Mouse (Mus musculus): ENCODE measurements around the gene Arid3a. TPM values are rescaled to one million over a fixed set of nuclear protein-coding genes. Genes with fewer than 3 reads are reported as not detected.

The Arid3a gene
- polyA plus RNA-seq, 1 experiment from 2014 or later: 5.5 TPM

DNA sequence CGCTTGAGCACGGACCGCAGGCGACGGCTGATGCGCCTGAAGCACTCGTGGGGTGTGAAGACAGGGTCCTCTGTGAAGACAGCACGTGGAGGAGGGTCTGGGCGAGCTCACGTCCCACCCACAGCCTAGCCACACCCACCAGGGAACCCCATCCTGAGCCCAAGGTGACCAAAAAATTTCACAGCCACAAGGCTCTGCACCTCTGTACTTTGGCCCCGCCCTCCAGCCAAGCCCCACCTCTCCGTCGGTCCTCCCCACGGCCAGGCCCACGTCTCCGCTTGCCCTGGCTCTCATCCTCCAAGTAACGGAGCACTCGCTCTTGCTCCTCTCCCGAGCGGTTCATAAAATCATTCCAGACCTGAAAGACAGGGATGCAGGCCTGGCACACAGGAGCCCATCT, 14.4 kb upstream of the Arid3a start:
- no peak for DNase-seq
- H3K36me3 ChIP-seq (replicated peaks; ENCODE audit: insufficient read depth, low read length): peaks cover 12% of the 10 kb centered on the region
- H3K27me3 ChIP-seq (ENCODE audit: insufficient read depth, low read length): peaks cover under 1% of the 10 kb centered on the region; the same call in 1 of the 2 replicates
- whole genome bisulfite sequencing (ENCODE audit: insufficient replicate concordance): 77% methylated on average over 20 of the region's 20 CpGs
- H3K9ac ChIP-seq (replicated peaks): no peak overlapping the region
- H3K4me2 ChIP-seq (ENCODE audit: low read depth, low read length): no peak overlapping the region
- no peak for TF ChIP-seq EP300 (IDR thresholded peaks at IDR 0.05; ENCODE audit: low read depth)
- H3K4me3 ChIP-seq (ENCODE audit: low read depth, low read length): no peak overlapping the region
- no peaks in the 10 kb centered on the region for H3K9me3 ChIP-seq (ENCODE audit: low read length)
- H3K27ac ChIP-seq (ENCODE audit: low read depth): no peak overlapping the region
- ATAC-seq: no peak
- peaks cover 52% of the 10 kb centered on the region for H3K4me1 ChIP-seq (ENCODE audit: insufficient read depth)

DNA sequence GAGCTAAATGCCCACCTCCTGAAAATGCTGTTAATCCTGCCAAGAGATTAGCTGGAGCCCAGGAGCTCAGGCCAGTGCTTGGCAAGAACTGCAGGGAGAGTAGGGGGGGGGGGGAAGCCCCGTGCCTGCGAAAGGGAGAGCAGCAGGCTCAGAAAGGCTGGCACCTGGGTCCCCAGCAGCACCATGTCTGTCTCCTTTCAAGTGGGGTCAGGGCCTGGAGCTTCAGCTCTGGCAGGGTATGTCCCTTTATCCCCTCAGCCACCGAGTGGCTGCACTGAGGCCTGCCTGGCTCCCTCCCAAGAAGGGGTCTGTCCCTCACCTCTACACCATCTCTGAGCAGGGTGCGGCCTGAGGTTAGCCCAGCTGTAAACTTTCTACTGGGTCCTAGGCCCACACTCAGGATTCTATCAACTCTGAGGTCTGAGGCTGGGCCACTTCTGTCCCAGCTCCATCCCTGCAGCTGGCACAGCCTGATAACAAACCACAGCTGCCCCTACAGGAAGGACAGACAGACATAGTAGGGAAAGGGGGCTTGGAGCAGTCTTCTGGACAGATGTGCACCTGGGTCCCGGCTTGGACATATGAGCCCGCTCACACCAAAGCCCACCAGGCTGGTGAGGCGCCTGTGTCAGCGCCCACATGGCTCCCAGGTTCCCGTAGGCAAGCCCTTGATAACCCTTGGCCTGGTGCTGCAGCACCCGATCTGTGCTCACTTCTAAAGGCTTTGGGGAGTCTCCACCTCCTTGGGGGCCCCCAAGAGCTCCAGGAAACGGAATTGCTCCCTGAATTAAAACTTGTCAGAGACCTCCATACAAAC, 12.5 kb upstream of the Arid3a start:
- Histone ChIP-seq H3K27ac (ENCODE audit: low read depth) (peak overlapping the region; percentile 78), H3K9me3 (ENCODE audit: low read length) (no peaks in the 10 kb centered on the region), H3K36me3 (replicated peaks; ENCODE audit: insufficient read depth, low read length) (peaks cover 12% of the 10 kb centered on the region), H3K4me3 (ENCODE audit: low read depth, low read length) (peak overlapping the region; percentile 77), H3K4me2 (ENCODE audit: low read depth, low read length) (peak overlapping the region; percentile 98), H3K27me3 (ENCODE audit: insufficient read depth, low read length) (peaks cover 20% of the 10 kb centered on the region), H3K4me1 (ENCODE audit: insufficient read depth) (peaks cover 53% of the 10 kb centered on the region), H3K9ac (replicated peaks) (peak overlapping the region; percentile 19)
- TF ChIP-seq EP300 (IDR thresholded peaks at IDR 0.05; ENCODE audit: low read depth) (peak; percentile 68), CTCF (IDR thresholded peaks at IDR 0.05; ENCODE audit: low read depth) (no peak)
- WGBS (ENCODE audit: insufficient replicate concordance): 45% methylated on average over 11 of the region's 11 CpGs
- ATAC-seq (peak; percentile 71), DNase-seq (no peak)

DNA sequence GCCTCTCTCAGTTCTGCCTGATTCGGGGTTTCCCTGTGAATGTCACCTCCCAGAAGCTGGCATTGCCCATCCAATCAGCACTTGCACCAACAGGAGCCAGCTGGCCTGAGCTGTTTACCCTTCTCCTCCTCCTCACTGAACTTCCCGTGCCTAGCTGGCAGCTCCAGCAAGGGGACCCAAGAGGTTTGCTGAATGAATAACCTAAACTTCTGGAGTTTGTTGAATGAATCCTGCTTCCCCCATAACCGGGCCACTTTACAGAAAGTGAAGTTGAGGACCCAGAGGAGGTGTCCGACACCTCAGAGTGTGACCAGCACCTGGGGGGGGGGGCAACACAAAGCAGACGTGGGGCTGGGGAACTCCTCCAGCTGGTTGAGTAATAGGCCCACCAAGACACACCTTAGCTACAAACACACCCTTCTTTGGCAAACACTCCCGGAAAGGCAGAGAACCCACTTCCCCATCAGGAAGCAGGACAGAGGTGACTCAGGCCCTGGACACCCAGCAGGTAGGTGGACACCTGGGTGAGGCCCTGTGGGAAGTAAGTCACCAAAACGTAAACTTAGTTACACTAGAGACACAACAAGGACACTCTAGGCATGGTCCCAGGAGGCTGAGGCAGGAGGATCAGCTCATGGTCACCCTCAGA, 11.8 kb upstream of the Arid3a start:
- peak overlapping the region; percentile 98 for H3K4me2 ChIP-seq (ENCODE audit: low read depth, low read length)
- H3K27ac ChIP-seq (ENCODE audit: low read depth): peak overlapping the region; percentile 78
- no peak for TF ChIP-seq CTCF (IDR thresholded peaks at IDR 0.05; ENCODE audit: low read depth)
- no peak for TF ChIP-seq EP300 (IDR thresholded peaks at IDR 0.05; ENCODE audit: low read depth)
- H3K4me3 ChIP-seq (ENCODE audit: low read depth, low read length): peak overlapping the region; percentile 77
- H3K36me3 ChIP-seq (replicated peaks; ENCODE audit: insufficient read depth, low read length): peaks cover 12% of the 10 kb centered on the region
- peaks cover 27% of the 10 kb centered on the region for H3K27me3 ChIP-seq (ENCODE audit: insufficient read depth, low read length)
- no peaks in the 10 kb centered on the region for H3K9me3 ChIP-seq (ENCODE audit: low read length)
- WGBS (ENCODE audit: insufficient replicate concordance): 33% methylated on average over 7 of the region's 7 CpGs
- H3K9ac ChIP-seq (replicated peaks): peak overlapping the region; percentile 19; the same call in 1 of the 2 replicates
- H3K4me1 ChIP-seq (ENCODE audit: insufficient read depth): peaks cover 48% of the 10 kb centered on the region
- ATAC-seq (peak; percentile 14), DNase-seq (no peak)

DNA sequence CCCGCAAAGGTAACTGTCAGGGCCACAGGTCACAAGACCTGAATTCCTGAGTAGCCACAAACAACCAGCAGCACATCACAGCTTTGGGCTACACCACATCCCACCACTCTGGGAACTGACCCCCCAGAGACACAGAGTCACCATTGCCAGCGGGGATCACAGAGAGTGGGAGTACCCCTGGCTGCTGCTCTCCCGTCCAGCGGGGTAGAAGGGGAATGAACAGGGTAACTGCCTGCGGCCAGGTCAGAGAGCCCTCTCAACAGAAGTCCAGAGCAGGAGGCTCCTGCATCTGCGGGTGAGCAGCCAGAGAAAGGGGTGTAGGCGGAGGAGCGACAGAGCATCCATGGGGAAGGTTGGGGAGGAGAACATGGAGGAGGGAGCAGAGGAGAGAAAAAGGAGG, 10.8 kb upstream of the Arid3a start:
- Histone ChIP-seq H3K9ac (replicated peaks) (peak overlapping the region; percentile 93), H3K9me3 (ENCODE audit: low read length) (no peaks in the 10 kb centered on the region), H3K36me3 (replicated peaks; ENCODE audit: insufficient read depth, low read length) (peaks cover 4% of the 10 kb centered on the region; the same call in 1 of the 2 replicates), H3K27ac (ENCODE audit: low read depth) (peak overlapping the region; percentile 85), H3K4me1 (ENCODE audit: insufficient read depth) (peaks cover 55% of the 10 kb centered on the region), H3K27me3 (ENCODE audit: insufficient read depth, low read length) (peaks cover 37% of the 10 kb centered on the region), H3K4me2 (ENCODE audit: low read depth, low read length) (peak overlapping the region; percentile 98), H3K4me3 (ENCODE audit: low read depth, low read length) (peak overlapping the region; percentile 77)
- DNase-seq: no peak
- TF ChIP-seq EP300 (IDR thresholded peaks at IDR 0.05; ENCODE audit: low read depth): no peak
- TF ChIP-seq CTCF (IDR thresholded peaks at IDR 0.05; ENCODE audit: low read depth): no peak
- WGBS (ENCODE audit: insufficient replicate concordance): 11% methylated on average over 8 of the region's 8 CpGs
- no peak for ATAC-seq

DNA sequence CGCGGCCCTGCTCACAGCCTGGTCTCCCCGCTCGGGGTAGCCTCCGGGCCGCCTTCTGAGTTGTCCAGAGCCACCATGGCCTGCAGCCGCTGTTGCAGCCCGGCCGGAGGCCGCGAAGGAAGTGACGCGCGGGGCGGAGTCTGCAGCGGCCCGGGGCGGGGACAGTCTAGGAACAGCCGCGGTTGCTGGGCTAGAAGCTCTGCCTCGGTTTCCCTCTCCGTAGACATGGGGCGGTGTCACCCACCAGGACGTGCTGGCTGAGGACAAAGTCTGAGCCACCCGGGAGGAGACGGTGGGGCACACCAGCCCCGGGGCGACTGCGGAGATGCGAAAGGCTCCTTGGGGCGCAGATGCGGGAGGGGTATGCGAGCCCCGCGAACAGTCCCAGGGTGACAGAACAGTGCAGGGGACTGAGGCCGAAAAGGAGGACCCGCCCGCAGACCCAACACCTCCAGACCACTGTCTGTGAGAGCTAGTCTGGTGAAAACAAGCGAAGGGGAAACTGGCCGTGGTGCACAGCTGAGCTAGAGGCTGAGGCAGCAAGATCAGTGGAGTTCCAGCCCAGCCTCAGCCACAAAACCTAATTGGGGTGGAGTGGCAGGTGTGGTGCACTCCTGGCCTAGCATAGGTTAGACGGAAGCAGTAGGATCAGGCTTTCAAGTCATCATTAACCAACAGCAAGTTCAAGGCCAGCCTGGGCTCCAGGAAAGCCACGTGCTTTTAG, 9.9 kb upstream of the Arid3a start, which contains the start of gene Kiss1r:
Gene Kiss1r, plus strand, starts transcription at position 164 of the 724 bp plus-strand sequence.
- Histone ChIP-seq H3K4me3 (ENCODE audit: low read depth, low read length) (peak within 1 kb of the TSS; percentile 77), H3K4me1 (ENCODE audit: insufficient read depth) (peaks cover 55% of the 10 kb centered on the region), H3K9ac (replicated peaks) (peak within 1 kb of the TSS; percentile 93), H3K9me3 (ENCODE audit: low read length) (no peaks in the 10 kb centered on the region), H3K4me2 (ENCODE audit: low read depth, low read length) (peak within 1 kb of the TSS; percentile 98), H3K36me3 (replicated peaks; ENCODE audit: insufficient read depth, low read length) (no peaks in the 10 kb centered on the region), H3K27me3 (ENCODE audit: insufficient read depth, low read length) (peaks cover 46% of the 10 kb centered on the region), H3K27ac (ENCODE audit: low read depth) (peak within 1 kb of the TSS; percentile 85)
- TF ChIP-seq CTCF (IDR thresholded peaks at IDR 0.05; ENCODE audit: low read depth) (no peak), EP300 (IDR thresholded peaks at IDR 0.05; ENCODE audit: low read depth) (no peak)
- 3% methylated on average over 39 of the region's 42 CpGs for WGBS (ENCODE audit: insufficient replicate concordance)
- peak; percentile 91 for DNase-seq
- peak; percentile 77 for ATAC-seq
